Mouse (Mus musculus) liver, embryonic 16.5 days (tissue): ENCODE measurements around the gene Ncbp3. TPM values are rescaled to one million over a fixed set of nuclear protein-coding genes. Genes with fewer than 3 reads are reported as not detected.

Experiments
- ATAC-seq: fragments of 200-750 bp; cut with Nextera tagmentation; 2 replicates; pipeline ENCODE4 v1.8.0; 2017; ENCODE audit warnings: low read depth, mild to moderate bottlenecking, moderate number of reproducible peaks, moderate library complexity
- H3K27ac ChIP-seq: fragments of 300-500 bp; sonication (generic); 2 replicates; pipeline ENCODE4 v1.5.1; 2014; ENCODE audit warnings: mild to moderate bottlenecking, low read length
- H3K27me3 ChIP-seq: fragments of 300-500 bp; sonication (generic); 2 replicates; pipeline ENCODE4 v1.6.1; 2014; ENCODE audit warnings: low read depth, low read length, mixed read lengths; ENCODE audit not compliant: control insufficient read depth, insufficient read depth
- H3K36me3 ChIP-seq: fragments of 300-500 bp; sonication (generic); 2 replicates; pipeline ENCODE4 v1.6.1; 2014; ENCODE audit warnings: mild to moderate bottlenecking; ENCODE audit not compliant: control insufficient read depth, insufficient read depth
- H3K4me1 ChIP-seq: fragments of 300-500 bp; sonication (generic); 2 replicates; pipeline ENCODE4 v1.6.1; 2014; ENCODE audit warnings: low read depth, low read length, mixed read lengths; ENCODE audit not compliant: control insufficient read depth
- H3K4me2 ChIP-seq: fragments of 300-500 bp; sonication (generic); 2 replicates; pipeline ENCODE4 v1.6.1; 2014; ENCODE audit warnings: low read depth, low read length, mixed read lengths
- H3K4me3 ChIP-seq: fragments of 300-500 bp; sonication (generic); 2 replicates; pipeline ENCODE4 v1.5.1; 2014; ENCODE audit warnings: low read depth, mild to moderate bottlenecking, low read length
- H3K9ac ChIP-seq: fragments of 300-500 bp; sonication (generic); 2 replicates; pipeline ENCODE4 v1.6.1; 2014; ENCODE audit warnings: low read depth, low read length
- H3K9me3 ChIP-seq: fragments of 300-500 bp; sonication (generic); replicated peaks from 2 replicates; pipeline ENCODE4 v1.6.1; 2016; ENCODE audit warnings: low read length; ENCODE audit not compliant: control insufficient read depth
- WGBS: fragments of 180-500 bp; shearing (Covaris S2); extraction: QIAGEN DNeasy Blood & Tissue Kit; methylation state at CpG from one replicate; pipeline ENCODE4 v1.1.7; 2014; ENCODE audit not compliant: insufficient replicate concordance; 5-methylcytosine and 5-hydroxymethylcytosine counted together
- polyA plus RNA-seq: library from polyadenylated mRNA; unstranded; fragments of >200 nt; fragmentation: Nextera tagmentation; extraction: Ambion mirVana; gene quantifications from 2 replicates; pipeline ENCODE4 v1.2.1, GENCODE M21; 2015

Ncbp3 gene
- polyA plus RNA-seq, 1 experiment from 2014 or later = 4.2 TPM

GRCm38 (mm10) chr11:73014831-73015344 is 32.7 kb upstream of the Ncbp3 start:
- no peak overlapping the region for H3K9ac ChIP-seq
- H3K4me3 ChIP-seq = no peak overlapping the region
- no peak for ATAC-seq
- H3K4me2 ChIP-seq = no peak overlapping the region
- peaks cover 20% of the 10 kb centered on the region for H3K27me3 ChIP-seq
- WGBS = 70% methylated on average over 4 of the region's 4 CpGs
- no peaks in the 10 kb centered on the region for H3K36me3 ChIP-seq
- peaks cover 11% of the 10 kb centered on the region for H3K4me1 ChIP-seq
- H3K9me3 ChIP-seq = no peaks in the 10 kb centered on the region
- no peak overlapping the region for H3K27ac ChIP-seq

DNA sequence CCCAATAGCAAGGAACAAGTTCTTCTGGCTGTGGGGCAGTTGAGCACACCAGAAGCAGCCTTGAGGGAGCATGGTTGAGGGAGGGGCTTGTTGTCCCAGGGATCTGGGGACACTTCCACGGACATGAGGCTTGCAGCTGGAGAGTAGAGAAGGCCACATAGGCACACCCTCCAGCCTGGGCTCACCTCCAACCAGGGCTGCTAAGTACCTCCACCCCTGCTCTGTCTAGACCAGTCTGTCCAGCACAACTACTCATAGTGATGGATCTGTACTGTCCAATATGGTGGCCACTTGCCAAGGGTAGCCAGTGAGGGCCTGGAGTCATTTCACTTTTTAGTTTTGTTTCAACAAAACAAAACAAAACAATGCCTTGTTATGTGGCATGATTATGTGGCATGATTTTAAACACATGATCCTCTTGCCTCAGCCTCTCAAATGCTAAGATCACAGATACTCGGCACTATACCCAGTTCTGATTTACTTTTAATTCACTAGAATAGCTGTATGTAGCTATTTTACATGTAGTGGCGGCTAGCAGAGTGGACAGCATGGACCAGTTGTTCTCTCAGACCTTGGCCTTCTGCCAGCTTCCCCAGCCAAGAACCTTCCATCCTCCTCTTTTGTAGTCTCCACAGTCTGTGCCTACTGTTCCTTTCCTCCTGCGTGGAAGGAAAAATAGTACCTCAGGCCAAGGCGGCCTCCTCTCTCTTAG is 32.0 kb upstream of the Ncbp3 start:
- no peak overlapping the region for H3K4me3 ChIP-seq
- H3K4me1 ChIP-seq = peaks cover 11% of the 10 kb centered on the region
- no peaks in the 10 kb centered on the region for H3K9me3 ChIP-seq
- no peak overlapping the region for H3K4me2 ChIP-seq
- no peaks in the 10 kb centered on the region for H3K36me3 ChIP-seq
- ATAC-seq = no peak
- H3K27ac ChIP-seq = no peak overlapping the region
- H3K27me3 ChIP-seq = peaks cover 27% of the 10 kb centered on the region
- H3K9ac ChIP-seq = no peak overlapping the region
- WGBS = 53% methylated on average over 5 of the region's 5 CpGs

GRCm38 (mm10) chr11:73016103-73016420 is 31.5 kb upstream of the Ncbp3 start:
- ATAC-seq = no peak
- WGBS = 68% methylated on average over 6 of the region's 6 CpGs

DNA sequence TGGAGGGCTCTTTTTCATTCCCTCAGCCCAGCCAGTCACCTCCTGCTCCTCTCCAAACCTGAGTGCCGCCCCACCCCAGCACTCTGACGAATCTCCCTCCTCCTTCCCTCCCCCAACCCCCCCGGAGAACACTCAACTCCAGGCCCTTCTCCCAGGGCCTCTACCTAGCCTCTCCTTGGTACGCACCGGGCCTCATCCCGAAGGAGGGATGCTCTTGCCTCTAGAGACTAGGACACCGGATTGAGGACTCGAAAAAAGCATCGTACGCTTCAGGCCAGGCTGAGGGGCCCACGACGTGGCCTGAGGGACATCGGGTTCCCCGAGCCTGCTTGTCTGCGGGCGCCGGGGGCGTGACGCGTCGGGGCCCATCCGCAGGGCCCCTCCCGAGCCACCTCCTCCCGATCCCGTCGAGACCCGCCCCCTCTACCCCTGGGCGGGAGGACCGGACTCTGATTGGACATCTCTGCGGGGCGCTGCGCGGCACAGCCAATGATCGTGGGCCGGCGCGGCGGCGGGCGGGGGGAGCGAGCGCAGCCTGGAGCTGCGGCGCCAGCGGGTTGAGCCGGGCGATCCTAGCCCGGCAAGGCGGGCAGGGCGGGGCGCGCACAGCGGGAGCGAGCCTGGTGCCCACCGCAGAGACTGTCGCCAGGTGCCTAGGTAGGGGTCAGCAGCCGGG is 29.0 kb upstream of the Ncbp3 start, which contains the start of gene Camkk1:
Gene Camkk1, plus strand, starts transcription at position 538 of the 676 bp plus-strand sequence.
- H3K27me3 ChIP-seq = peaks cover 35% of the 10 kb centered on the region
- H3K27ac ChIP-seq = no peak within 1 kb of the TSS
- no peaks in the 10 kb centered on the region for H3K36me3 ChIP-seq
- 1% methylated on average over 57 of the region's 57 CpGs for WGBS
- H3K4me1 ChIP-seq = peaks cover 11% of the 10 kb centered on the region
- peak within 1 kb of the TSS; percentile 34; the same call in 1 of the 2 replicates for H3K9ac ChIP-seq
- H3K4me2 ChIP-seq = peak within 1 kb of the TSS; percentile 88
- peak; percentile 98 for ATAC-seq
- peak within 1 kb of the TSS; percentile 63 for H3K4me3 ChIP-seq
- no peaks in the 10 kb centered on the region for H3K9me3 ChIP-seq

More at GRCm38 (mm10) chr11:73016103-73016420, 31.5 kb upstream of the Ncbp3 start:
- H3K4me1 ChIP-seq = peaks cover 11% of the 10 kb centered on the region
- no peaks in the 10 kb centered on the region for H3K36me3 ChIP-seq
- no peak overlapping the region for H3K9ac ChIP-seq
- no peak overlapping the region for H3K4me3 ChIP-seq
- H3K4me2 ChIP-seq = no peak overlapping the region
- no peaks in the 10 kb centered on the region for H3K9me3 ChIP-seq
- peaks cover 32% of the 10 kb centered on the region for H3K27me3 ChIP-seq
- H3K27ac ChIP-seq = no peak overlapping the region

DNA sequence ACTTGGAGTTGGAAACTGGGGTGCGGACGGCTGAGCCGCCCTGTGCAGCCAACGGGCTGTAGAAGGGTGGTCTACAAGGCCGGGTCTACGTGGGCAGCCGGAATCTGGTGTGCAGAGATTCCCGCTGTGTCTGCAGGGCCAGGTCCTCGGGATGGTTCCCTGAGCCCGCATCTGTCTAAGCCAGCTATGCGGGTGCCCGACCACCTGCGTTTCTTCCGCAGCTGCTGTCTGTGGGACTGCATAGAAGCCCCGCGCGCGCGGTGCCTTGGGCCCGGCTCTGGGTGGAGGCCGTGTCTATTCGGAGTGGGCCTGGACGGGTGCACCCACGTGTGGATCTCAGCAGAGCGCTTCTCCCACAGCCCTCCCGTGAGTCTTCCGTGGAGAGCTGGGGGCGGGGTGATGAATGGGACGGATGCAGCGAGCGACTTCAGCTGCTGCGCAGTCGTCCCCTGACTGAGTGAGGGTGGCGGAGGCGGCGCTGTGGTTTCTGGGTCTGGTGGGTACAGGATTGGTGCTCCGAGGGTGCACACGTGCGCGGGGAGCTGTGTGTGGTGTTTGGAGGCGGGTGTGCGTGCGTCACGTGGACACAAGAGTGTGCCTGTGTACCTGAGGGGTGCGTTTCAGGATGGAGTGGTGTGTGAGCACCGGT is 28.3 kb upstream of the Ncbp3 start:
- Histone ChIP-seq H3K36me3 (no peaks in the 10 kb centered on the region), H3K4me2 (peak overlapping the region; percentile 88), H3K4me3 (peak overlapping the region; percentile 63), H3K27ac (no peak overlapping the region), H3K27me3 (peaks cover 35% of the 10 kb centered on the region), H3K9me3 (no peaks in the 10 kb centered on the region), H3K9ac (peak overlapping the region; percentile 34; the same call in 1 of the 2 replicates), H3K4me1 (peaks cover 11% of the 10 kb centered on the region)
- WGBS = under 1% methylated on average over 46 of the region's 46 CpGs
- ATAC-seq = no peak

GRCm38 (mm10) chr11:73020953-73021800 is 26.4 kb upstream of the Ncbp3 start:
- Histone ChIP-seq H3K4me2 (no peak overlapping the region), H3K36me3 (no peaks in the 10 kb centered on the region), H3K4me1 (peaks cover 11% of the 10 kb centered on the region), H3K9ac (no peak overlapping the region), H3K4me3 (no peak overlapping the region), H3K9me3 (no peaks in the 10 kb centered on the region), H3K27me3 (peaks cover 35% of the 10 kb centered on the region), H3K27ac (no peak overlapping the region)
- WGBS = 51% methylated on average over 7 of the region's 7 CpGs
- ATAC-seq = no peak

- peaks cover 11% of the 10 kb centered on the region for H3K4me1 ChIP-seq
- no peak overlapping the region for H3K9ac ChIP-seq
- 69% methylated on average over 9 of the region's 9 CpGs for WGBS
- H3K9me3 ChIP-seq = no peaks in the 10 kb centered on the region
- no peak overlapping the region for H3K27ac ChIP-seq
- H3K27me3 ChIP-seq = peaks cover 27% of the 10 kb centered on the region
- no peak overlapping the region for H3K4me2 ChIP-seq
- no peak overlapping the region for H3K4me3 ChIP-seq
- no peaks in the 10 kb centered on the region for H3K36me3 ChIP-seq
- ATAC-seq = no peak
Measured at GRCm38 (mm10) chr11:73023099-73023498, 24.5 kb upstream of the Ncbp3 start.

DNA sequence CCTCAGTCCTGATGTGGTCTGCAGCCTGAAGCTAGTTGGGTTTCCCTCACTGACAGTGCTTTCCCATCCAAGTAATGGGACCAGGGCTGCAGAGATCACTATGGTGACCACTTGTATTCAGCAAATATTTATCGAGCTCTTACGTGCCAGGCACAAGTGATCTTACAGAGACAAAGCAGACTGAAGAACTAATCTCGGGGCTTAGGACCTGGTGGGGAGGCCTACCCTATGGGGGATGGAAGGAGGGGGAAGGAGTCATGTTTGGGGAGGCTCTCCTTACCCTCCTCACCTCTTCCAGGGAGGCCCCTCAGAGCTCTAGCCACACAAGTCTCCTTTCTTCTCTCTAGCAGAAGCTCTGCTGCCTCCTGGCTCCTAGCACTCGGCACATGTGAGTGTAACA is 23.8 kb upstream of the Ncbp3 start:
- H3K36me3 ChIP-seq = no peaks in the 10 kb centered on the region
- no peak overlapping the region for H3K27ac ChIP-seq
- no peak overlapping the region for H3K9ac ChIP-seq
- ATAC-seq = no peak
- H3K27me3 ChIP-seq = peaks cover 25% of the 10 kb centered on the region
- H3K4me1 ChIP-seq = peaks cover 7% of the 10 kb centered on the region
- 39% methylated on average over 4 of the region's 4 CpGs for WGBS
- no peaks in the 10 kb centered on the region for H3K9me3 ChIP-seq
- no peak overlapping the region for H3K4me3 ChIP-seq
- no peak overlapping the region for H3K4me2 ChIP-seq
